Mouse (Mus musculus) E14TG2a.4 (cell line): ENCODE data around the gene Znhit6.

Experiments used
- CTCF ChIP-seq: conservative IDR thresholded peaks from 2 replicates; pipeline ENCODE4 v1.5.1; 2014; ENCODE audit warnings: low read length
- POU5F1 ChIP-seq: IDR thresholded peaks from 2 replicates; pipeline ENCODE4 v1.6.1; 2014; ENCODE audit warnings: low read length, borderline replicate concordance

- TF ChIP-seq CTCF (no peak), POU5F1 (no peak)
Observed at GRCm38 (mm10) chr3:145576876-145577275, 871 bp downstream of the Znhit6 start.
